Mouse (Mus musculus) C2C12 (cell line): ENCODE data around the gene Hoxd8.

Experiments used
- CEBPB ChIP-seq: IDR thresholded peaks from one replicate; pipeline ENCODE4 v1.6.1; 2011; ENCODE audit warnings: low read depth, mild to moderate bottlenecking, control low read depth, moderate library complexity
- CTCF ChIP-seq: IDR thresholded peaks from one replicate; pipeline ENCODE4 v1.5.1; 2011; ENCODE audit not compliant: control insufficient read depth, insufficient read depth, insufficient read length
- FOSL1 ChIP-seq: IDR thresholded peaks from one replicate; pipeline ENCODE4 v1.8.0; 2011; ENCODE audit warnings: mild to moderate bottlenecking, low read length; ENCODE audit not compliant: poor library complexity, insufficient read depth, severe bottlenecking
- MAX ChIP-seq: IDR thresholded peaks from one replicate; pipeline ENCODE4 v1.6.1; 2011; ENCODE audit warnings: mild to moderate bottlenecking, control low read depth
- MYOD1 ChIP-seq: IDR thresholded peaks from one replicate; pipeline ENCODE4 v1.6.1; 2011; ENCODE audit warnings: low read depth; ENCODE audit not compliant: control insufficient read depth, insufficient read length
- MYOG ChIP-seq: IDR thresholded peaks from one replicate; pipeline ENCODE4 v1.6.1; 2011; ENCODE audit not compliant: control insufficient read depth, insufficient read length; ENCODE audit errors: extremely low read depth
- USF1 ChIP-seq: IDR thresholded peaks from one replicate; pipeline ENCODE4 v1.6.1; 2011; ENCODE audit warnings: low read depth, mild to moderate bottlenecking, control low read depth, moderate library complexity

DNA sequence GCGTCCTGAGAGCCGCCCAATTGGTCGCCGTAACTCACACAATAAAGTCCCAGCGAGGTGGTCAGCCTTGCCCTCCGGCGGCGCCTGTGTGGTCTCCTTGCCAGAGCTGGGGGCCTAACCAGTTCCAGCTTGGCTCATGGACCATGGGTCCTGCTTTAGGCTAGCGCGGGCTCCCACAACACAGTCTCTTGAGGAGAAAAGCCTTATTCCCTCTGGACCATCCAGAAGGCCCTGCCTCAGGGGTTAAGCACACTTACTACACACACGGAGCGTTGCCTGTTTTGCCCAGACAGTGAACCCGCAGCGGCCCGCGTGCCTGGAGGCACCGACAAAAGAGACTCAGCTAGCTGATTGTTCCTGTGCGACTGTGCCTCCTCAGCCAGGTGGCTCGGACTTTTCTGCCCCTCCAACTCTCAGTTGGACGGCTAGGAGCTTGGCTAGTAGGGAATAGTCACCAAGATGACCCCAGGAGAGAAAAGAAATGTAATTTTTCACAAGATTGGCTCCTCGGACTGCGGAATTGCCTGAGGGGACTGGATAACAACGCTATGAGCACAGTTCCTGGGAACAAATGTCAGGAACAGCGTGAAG, 30.5 kb upstream of the Hoxd8 start:
- TF ChIP-seq CTCF (no peak), USF1 (no peak), CEBPB (no peak), MAX (no peak), MYOG (no peak), MYOD1 (no peak), FOSL1 (no peak)
